Mouse (Mus musculus): ENCODE results near the gene Schip1. TPM values are rescaled to one million over a fixed set of nuclear protein-coding genes. Genes with fewer than 3 reads are reported as not detected.

Schip1 gene
- polyA plus RNA-seq, 1 experiment from 2014 or later: 36.6 TPM

GRCm38 (mm10) chr3:68573226-68573624 is 508.6 kb downstream of the Schip1 start:
- H3K4me3 ChIP-seq: no peak overlapping the region
- H3K9me3 ChIP-seq: no peaks in the 10 kb centered on the region
- peak overlapping the region; percentile 63 for H3K27ac ChIP-seq
- H3K4me1 ChIP-seq: peaks cover 44% of the 10 kb centered on the region
- H3K9ac ChIP-seq: no peak overlapping the region
- H3K4me2 ChIP-seq: no peak overlapping the region
- WGBS: 45% methylated on average over 3 of the region's 3 CpGs
- H3K36me3 ChIP-seq: no peaks in the 10 kb centered on the region
- 0 out of 2 replicates have a peak, but pooled peaks have one; percentile 35 for ATAC-seq (ENCODE audit: borderline replicate concordance, extremely low read depth, low FRiP score, low TSS enrichment)
- H3K27me3 ChIP-seq: no peaks in the 10 kb centered on the region

DNA sequence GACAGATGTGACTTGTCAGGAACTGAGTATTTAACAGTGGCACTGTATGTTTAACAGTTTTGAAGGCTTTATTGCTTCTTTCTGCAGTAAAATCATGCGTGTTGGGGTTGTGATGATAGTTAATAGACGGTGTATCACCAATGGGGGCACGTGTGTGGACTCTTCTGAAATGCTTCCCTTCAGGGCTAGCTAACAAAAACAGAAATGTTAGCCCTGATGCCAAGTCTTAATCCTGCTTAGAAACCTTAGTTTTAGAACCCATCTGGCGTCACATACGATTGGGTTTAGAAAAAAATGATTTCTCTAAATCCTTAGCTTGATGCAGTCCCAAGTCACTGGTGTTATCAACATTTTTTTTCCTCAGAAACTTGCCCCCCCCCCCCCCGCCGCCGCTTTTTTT is 509.5 kb downstream of the Schip1 start:
- peaks cover 44% of the 10 kb centered on the region for H3K4me1 ChIP-seq
- no peaks in the 10 kb centered on the region for H3K36me3 ChIP-seq
- H3K9me3 ChIP-seq: no peaks in the 10 kb centered on the region
- peak overlapping the region; percentile 63 for H3K27ac ChIP-seq
- ATAC-seq (ENCODE audit: borderline replicate concordance, extremely low read depth, low FRiP score, low TSS enrichment): no peak
- H3K9ac ChIP-seq: no peak overlapping the region
- no peaks in the 10 kb centered on the region for H3K27me3 ChIP-seq
- WGBS: 46% methylated on average over 8 of the region's 8 CpGs
- no peak overlapping the region for H3K4me3 ChIP-seq
- H3K4me2 ChIP-seq: peak overlapping the region; percentile 18; the same call in 1 of the 2 replicates

DNA sequence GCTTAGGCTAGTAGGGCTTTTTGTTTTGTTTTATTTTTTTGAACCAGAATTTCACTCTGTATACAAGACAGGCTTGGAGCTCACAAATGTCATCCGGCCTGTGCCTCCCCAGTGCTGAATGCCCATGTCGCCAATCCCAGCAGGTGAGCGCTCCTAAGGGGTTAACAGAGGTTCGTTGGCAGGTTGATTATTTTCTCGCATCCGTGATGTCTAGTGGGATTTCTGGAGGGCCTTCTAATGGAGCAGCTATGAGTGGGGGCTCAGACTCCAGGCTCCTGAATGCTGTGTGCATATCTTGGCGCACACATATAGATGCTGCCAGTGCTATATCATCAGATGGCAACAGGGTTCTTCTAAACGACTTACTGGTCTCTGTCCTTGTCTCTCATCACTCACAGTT is 510.0 kb downstream of the Schip1 start:
- Histone ChIP-seq H3K27me3 (no peaks in the 10 kb centered on the region), H3K4me3 (no peak overlapping the region), H3K27ac (no peak overlapping the region), H3K36me3 (no peaks in the 10 kb centered on the region), H3K4me1 (peaks cover 44% of the 10 kb centered on the region), H3K4me2 (no peak overlapping the region), H3K9me3 (no peaks in the 10 kb centered on the region), H3K9ac (no peak overlapping the region)
- ATAC-seq (ENCODE audit: borderline replicate concordance, extremely low read depth, low FRiP score, low TSS enrichment): no peak
- 68% methylated on average over 8 of the region's 8 CpGs for WGBS

GRCm38 (mm10) chr3:68575636-68576340 is 511.2 kb downstream of the Schip1 start:
- peak overlapping the region; percentile 41; the same call in 1 of the 2 replicates for H3K27ac ChIP-seq

GRCm38 (mm10) chr3:68576431-68576830 is 511.8 kb downstream of the Schip1 start:
- peaks cover 44% of the 10 kb centered on the region for H3K4me1 ChIP-seq
- H3K36me3 ChIP-seq: no peaks in the 10 kb centered on the region
- H3K27me3 ChIP-seq: no peaks in the 10 kb centered on the region
- H3K9ac ChIP-seq: no peak overlapping the region
- no peaks in the 10 kb centered on the region for H3K9me3 ChIP-seq
- WGBS: 6% methylated on average over 7 of the region's 7 CpGs
- H3K4me3 ChIP-seq: no peak overlapping the region
- peak overlapping the region; percentile 41; the same call in 1 of the 2 replicates for H3K27ac ChIP-seq
- peak; percentile 20; the same call in 1 of the 2 replicates for ATAC-seq (ENCODE audit: borderline replicate concordance, extremely low read depth, low FRiP score, low TSS enrichment)
- peak overlapping the region; percentile 22; the same call in 1 of the 2 replicates for H3K4me2 ChIP-seq

More at GRCm38 (mm10) chr3:68575636-68576340, 511.2 kb downstream of the Schip1 start:
- no peak overlapping the region for H3K4me3 ChIP-seq
- H3K9ac ChIP-seq: no peak overlapping the region
- H3K9me3 ChIP-seq: no peaks in the 10 kb centered on the region
- no peak overlapping the region for H3K4me2 ChIP-seq
- WGBS: 56% methylated on average over 10 of the region's 10 CpGs
- ATAC-seq (ENCODE audit: borderline replicate concordance, extremely low read depth, low FRiP score, low TSS enrichment): no peak
- H3K36me3 ChIP-seq: no peaks in the 10 kb centered on the region
- H3K4me1 ChIP-seq: peaks cover 44% of the 10 kb centered on the region
- no peaks in the 10 kb centered on the region for H3K27me3 ChIP-seq

DNA sequence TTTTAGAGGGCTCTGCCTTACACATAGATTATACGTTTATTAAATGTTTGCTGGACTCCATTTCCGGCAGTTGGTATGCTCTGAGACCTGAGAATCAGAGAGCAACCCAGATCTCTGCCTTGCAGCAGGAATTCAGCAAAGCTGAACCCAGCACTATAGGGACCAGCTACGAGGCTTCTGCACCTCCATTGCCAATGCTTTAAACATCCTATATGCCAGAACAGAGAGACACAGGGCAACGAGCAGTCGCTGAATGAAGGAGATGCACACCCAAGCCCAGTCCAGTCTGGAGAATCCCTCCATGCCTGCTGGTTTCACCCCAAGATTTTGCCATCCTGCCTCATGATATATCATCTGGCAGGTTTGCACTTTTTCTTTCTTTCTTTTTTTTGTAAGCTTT is 512.3 kb downstream of the Schip1 start:
- Histone ChIP-seq H3K9ac (no peak overlapping the region), H3K4me1 (peaks cover 49% of the 10 kb centered on the region), H3K27me3 (no peaks in the 10 kb centered on the region), H3K36me3 (no peaks in the 10 kb centered on the region), H3K4me3 (no peak overlapping the region), H3K27ac (peak overlapping the region; percentile 41; the same call in 1 of the 2 replicates), H3K9me3 (no peaks in the 10 kb centered on the region), H3K4me2 (peak overlapping the region; percentile 22; the same call in 1 of the 2 replicates)
- WGBS: 41% methylated on average over 5 of the region's 5 CpGs
- ATAC-seq (ENCODE audit: borderline replicate concordance, extremely low read depth, low FRiP score, low TSS enrichment): no peak

DNA sequence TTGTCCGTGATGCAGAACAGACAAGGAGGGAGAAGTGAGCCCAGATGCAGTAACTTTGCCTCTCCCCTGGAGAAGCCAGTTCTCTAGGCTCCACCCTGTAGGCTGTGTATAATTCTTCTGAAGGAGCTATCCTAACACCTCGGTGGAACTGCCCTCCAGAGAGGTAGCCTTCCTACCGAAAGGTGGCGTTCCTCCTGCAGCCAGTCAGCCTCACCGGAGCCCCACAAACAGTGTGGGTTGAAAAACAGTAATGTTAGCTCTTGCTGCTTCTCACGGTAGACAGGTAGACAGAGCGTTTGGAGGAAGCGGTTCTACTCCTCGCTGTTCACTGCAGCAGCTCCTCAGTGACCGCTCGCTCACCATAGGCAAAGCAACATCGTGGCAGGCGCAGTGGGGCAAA is 517.0 kb downstream of the Schip1 start:
- Histone ChIP-seq H3K27ac (no peak overlapping the region), H3K4me3 (no peak overlapping the region), H3K4me2 (no peak overlapping the region), H3K9ac (no peak overlapping the region), H3K9me3 (no peaks in the 10 kb centered on the region), H3K4me1 (peaks cover 48% of the 10 kb centered on the region), H3K36me3 (no peaks in the 10 kb centered on the region), H3K27me3 (no peaks in the 10 kb centered on the region)
- ATAC-seq (ENCODE audit: borderline replicate concordance, extremely low read depth, low FRiP score, low TSS enrichment): no peak
- 73% methylated on average over 13 of the region's 13 CpGs for WGBS

DNA sequence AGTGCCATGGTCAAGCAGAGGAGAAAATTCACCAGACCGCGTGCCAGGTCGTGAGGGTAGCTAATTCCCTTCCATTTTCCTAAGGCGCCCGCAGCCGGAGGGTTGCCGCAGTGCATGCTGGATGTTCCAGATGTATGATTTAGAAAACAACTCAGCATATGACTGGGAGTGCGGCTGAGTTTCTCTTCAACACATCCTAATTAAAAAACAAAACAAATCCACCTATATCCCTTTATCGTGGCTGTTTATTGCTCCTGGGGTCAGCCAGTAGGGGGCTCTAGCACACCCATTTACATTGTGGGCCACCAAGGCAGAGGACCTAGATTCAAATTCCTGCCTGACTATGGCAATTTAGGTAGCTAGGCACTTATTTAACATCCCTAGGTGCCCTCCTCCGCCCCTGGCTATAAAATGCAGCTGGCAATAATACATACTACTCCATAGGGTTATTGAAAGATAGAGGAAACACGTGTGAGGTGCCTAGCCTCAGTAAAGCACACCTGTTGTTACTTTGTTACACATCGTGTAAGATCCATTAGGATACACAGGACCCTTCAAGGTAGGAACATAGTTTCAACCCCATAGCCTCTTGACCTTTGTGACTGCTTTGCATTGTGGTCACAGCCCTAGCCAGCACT is 517.6 kb downstream of the Schip1 start:
- Histone ChIP-seq H3K36me3 (no peaks in the 10 kb centered on the region), H3K9me3 (no peaks in the 10 kb centered on the region), H3K27me3 (no peaks in the 10 kb centered on the region), H3K27ac (peak overlapping the region; percentile 95), H3K4me1 (peaks cover 44% of the 10 kb centered on the region), H3K4me2 (no peak overlapping the region), H3K4me3 (no peak overlapping the region), H3K9ac (no peak overlapping the region)
- WGBS: 74% methylated on average over 12 of the region's 12 CpGs
- no peak for ATAC-seq (ENCODE audit: borderline replicate concordance, extremely low read depth, low FRiP score, low TSS enrichment)

DNA sequence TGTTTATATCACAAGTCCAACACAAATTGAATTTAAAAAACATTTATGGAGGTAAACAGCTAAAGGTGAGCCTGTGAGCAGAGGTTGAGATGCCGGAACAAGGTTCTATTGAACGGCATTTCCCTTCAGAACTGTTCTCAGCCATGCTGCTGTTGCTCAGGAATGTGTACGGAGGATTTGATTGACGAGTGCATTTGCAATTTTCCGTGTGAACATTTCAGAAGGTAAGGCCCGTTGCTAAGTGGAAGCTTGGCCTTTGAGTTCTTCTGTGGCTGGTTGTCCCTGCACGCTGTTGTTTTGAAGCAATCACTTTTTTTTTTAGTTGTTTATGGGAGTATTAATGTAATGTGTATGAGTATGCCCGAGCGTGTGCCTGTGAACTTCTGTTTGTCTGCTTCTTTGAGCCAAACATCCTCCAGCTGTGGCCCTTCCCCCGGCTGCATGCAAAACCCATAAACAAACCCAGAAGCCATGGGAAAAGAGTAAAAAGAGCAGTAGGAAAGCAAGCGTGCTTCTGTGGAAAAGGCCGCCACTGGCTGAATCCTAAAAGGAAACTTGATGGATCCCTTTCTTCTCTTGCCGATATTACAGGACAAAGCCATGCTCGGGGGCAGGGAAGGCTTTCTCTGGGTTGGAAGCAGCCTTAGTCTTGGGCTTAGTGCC is 518.6 kb downstream of the Schip1 start:
- H3K9me3 ChIP-seq: no peaks in the 10 kb centered on the region
- no peaks in the 10 kb centered on the region for H3K27me3 ChIP-seq
- ATAC-seq (ENCODE audit: borderline replicate concordance, extremely low read depth, low FRiP score, low TSS enrichment): peak; percentile 75
- 0 out of 2 replicates have a peak overlapping the region, but pooled peaks have one; percentile 9 for H3K4me3 ChIP-seq
- H3K36me3 ChIP-seq: no peaks in the 10 kb centered on the region
- 10% methylated on average over 14 of the region's 14 CpGs for WGBS
- H3K9ac ChIP-seq: no peak overlapping the region
- H3K4me2 ChIP-seq: peak overlapping the region; percentile 50
- peaks cover 42% of the 10 kb centered on the region for H3K4me1 ChIP-seq
- peak overlapping the region; percentile 95 for H3K27ac ChIP-seq

- Histone ChIP-seq H3K4me3 (no peak overlapping the region), H3K4me1 (peaks cover 42% of the 10 kb centered on the region)
- 35% methylated on average over 14 of the region's 14 CpGs for WGBS
Measured at GRCm38 (mm10) chr3:68583771-68584511, 519.3 kb downstream of the Schip1 start.

DNA sequence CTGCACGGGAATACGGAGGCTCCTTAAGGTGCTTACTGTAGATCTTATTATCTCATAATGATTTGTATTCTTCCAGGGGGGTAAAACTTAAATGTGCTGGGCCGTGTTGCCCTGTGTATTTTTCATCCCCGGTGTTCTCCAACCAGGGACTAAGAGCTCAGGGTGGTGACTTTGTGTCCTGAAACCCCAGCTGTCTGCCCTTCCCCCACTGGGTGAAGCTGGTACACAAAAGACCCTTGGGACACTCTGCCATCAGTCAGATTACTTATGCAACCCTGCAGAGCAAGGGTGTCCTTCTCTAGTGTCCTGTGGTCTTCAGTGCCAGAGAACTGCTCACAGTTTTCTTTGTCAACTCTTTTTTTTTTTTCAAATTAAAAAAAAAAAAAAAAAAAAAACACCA is 520.6 kb downstream of the Schip1 start:
- Histone ChIP-seq H3K27ac (0 out of 2 replicates have a peak overlapping the region, but pooled peaks have one; percentile 29), H3K36me3 (no peaks in the 10 kb centered on the region), H3K27me3 (no peaks in the 10 kb centered on the region), H3K4me1 (peaks cover 47% of the 10 kb centered on the region), H3K9ac (no peak overlapping the region), H3K9me3 (no peaks in the 10 kb centered on the region), H3K4me2 (no peak overlapping the region), H3K4me3 (no peak overlapping the region)
- no peak for ATAC-seq (ENCODE audit: borderline replicate concordance, extremely low read depth, low FRiP score, low TSS enrichment)
- WGBS: 74% methylated on average over 4 of the region's 4 CpGs

More at GRCm38 (mm10) chr3:68583771-68584511, 519.3 kb downstream of the Schip1 start:
- Histone ChIP-seq H3K27me3 (no peaks in the 10 kb centered on the region), H3K9ac (no peak overlapping the region), H3K9me3 (no peaks in the 10 kb centered on the region), H3K4me2 (peak overlapping the region; percentile 50), H3K27ac (peak overlapping the region; percentile 95), H3K36me3 (no peaks in the 10 kb centered on the region)
- ATAC-seq (ENCODE audit: borderline replicate concordance, extremely low read depth, low FRiP score, low TSS enrichment): peak; percentile 80; the same call in 1 of the 2 replicates

Data from lung, embryonic 15.5 days (tissue).